Mouse (Mus musculus) yolk sac, embryonic 10.5 days (tissue): ENCODE data around the gene Mrnip.

Source experiments
- DNase-seq: peaks from one replicate; pipeline ENCODE4 v3.0.0-alpha.2; 2017; ENCODE audit warnings: low spot score

Mrnip gene

DNA sequence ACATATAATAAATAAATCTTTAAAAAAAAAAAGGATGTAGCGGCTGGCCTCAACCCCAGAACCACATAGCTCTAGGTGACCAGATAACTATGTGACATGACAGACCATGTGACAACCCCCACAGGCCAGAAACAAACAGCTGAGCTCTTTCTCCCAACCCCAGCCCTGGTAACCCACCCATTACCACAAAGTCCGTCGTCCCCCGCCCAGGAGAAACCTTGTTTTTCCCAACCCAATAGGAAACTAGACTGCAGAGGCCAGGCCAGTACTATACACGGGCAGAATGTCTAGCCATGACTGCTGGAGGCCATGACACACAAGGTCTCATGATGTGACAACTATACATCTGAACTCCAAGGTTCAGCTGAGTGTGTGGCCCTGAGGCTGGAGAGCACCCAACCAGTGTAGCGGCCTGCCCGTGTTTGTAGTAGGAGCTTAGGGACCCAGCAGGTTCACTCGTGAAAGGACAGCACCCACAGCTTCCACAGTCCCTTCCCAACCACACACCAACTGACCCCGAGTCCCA, 29.1 kb downstream of the Mrnip start:
- no peak for DNase-seq

DNA sequence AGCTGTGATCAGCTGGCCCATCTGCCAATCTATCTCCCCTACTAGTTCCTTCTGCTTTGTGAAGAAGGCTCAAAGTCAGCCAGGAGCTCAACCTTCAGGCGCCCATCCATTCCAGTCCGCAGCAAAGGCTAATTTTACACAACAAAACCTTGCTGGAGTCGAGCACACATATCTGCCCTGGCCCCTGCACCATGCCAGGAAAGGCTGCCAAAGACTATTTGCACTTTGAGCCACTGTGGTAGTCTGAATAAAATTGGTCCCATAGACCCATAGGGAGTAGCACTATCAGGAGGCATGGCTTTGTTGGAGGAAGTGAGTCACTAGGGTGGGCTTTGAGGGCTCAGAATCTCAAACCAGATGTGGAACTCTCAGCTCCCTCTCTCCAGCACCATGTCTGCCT, 31.2 kb downstream of the Mrnip start:
- DNase-seq: no peak

DNA sequence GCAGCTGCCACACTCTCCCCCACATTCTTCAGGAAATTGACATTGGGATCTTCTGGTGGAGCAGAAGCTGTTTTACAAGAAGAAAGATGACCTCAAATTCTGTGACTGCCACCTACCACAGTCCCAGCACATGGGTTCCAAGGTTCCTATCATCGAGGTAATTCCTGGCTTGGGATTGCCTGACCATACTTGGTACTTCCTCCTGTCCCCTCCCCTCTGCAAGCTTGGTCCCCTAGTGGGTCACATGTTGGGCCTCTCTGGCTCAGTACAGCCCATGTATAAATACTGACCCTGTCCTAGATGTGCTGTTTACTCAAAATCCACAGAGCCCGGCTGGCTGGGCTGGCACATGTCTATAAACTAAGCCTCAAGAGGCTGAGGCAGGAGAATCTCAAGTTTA, 31.8 kb downstream of the Mrnip start:
- no peak for DNase-seq

DNA sequence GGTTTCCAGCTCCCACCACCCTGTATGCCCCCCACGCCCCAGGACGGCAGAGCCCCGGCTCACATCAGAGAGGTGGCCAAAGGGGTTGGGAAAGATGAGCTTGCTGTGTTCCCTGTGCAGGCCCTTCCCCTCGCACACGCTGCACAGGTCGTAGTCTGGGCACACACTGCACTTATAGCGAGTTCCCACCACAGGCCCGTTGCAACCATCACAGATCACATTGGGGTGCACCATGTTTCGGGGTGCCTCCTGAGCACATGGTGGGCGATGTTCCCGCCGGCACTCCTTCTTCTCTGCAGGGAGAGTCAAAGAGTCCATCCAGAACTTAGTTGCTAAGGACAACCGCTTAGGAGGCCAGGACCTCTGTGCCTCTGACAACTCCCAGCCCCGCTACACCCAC, 33.1 kb downstream of the Mrnip start:
- no peak for DNase-seq

DNA sequence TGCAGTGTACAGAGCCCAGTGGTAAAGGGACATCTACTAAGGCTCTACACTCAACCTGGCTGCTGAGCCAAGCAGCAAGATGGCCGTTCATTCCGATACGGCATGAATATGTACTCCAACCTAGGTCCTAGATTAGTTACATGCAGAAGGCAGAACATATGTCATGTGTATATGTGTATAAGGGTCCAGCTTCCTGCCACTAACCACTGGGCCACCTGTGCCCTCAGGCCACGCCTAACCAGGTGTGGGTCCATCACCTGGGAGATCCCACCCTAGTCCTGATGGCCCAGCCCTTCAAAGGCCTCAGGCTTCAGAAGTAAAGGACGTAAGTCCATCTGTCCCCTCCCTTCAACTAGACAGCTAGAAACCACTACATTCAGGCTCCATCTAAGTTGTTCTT, 33.8 kb downstream of the Mrnip start:
- DNase-seq: no peak

DNA sequence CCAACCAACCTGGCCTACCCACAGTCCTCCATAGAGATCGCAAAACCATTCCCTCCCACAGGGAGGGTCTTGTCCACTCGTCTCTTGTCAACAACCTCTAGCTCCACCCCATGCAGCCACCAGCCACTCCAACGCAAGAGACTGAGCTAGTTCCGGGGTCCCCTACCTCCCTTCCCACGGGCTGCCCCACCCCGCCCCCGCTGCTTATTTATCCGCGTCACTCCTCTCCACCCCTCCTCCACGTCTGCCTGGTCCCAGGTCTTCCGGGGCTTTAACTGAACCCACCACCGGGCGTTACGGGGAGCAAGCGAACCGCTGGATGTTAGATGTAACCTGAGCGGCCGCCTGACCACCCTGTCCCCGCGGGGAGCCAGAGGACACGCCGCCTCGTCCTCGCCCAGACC, 35.9 kb downstream of the Mrnip start:
- peak; percentile 97 for DNase-seq

DNA sequence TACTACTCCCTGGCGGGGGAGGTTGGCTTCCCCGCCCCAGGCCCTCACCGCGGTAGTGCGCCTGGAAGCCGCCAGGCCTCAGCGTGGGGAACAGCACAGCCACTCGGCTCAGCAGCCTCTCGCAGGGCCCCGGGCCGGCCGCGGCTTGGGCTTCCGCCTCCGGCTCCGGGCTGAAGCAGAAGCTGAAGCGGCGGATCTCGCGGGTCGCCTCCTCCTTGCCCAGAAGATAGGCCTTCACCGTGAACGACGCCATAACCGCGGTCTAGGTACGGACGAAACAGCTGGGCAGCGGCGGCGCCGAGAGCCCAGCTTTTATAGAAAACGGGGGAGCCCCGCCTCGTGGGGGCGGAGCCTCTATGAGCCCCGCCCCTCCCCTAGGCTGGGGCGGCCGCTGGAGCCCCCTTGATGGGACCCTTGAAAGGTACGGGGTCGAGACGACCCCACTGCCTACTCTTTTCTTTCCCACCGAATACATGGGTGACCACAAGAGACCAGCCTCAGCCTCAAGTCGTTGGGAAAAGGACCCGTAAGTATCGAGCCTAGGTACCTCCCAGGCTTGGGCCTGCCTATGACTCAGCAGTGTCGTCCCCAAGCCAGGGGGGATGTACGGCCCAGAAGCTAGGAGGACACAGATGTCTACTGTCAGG, 36.4 kb downstream of the Mrnip start, which contains the start of the genes Sqstm1 and Mgat4b:
Gene Sqstm1, minus strand, starts transcription at position 323 of the 647 bp plus-strand sequence.
Gene Mgat4b, plus strand, starts transcription at position 386 of the 647 bp plus-strand sequence.
- DNase-seq: peak; percentile 86

DNA sequence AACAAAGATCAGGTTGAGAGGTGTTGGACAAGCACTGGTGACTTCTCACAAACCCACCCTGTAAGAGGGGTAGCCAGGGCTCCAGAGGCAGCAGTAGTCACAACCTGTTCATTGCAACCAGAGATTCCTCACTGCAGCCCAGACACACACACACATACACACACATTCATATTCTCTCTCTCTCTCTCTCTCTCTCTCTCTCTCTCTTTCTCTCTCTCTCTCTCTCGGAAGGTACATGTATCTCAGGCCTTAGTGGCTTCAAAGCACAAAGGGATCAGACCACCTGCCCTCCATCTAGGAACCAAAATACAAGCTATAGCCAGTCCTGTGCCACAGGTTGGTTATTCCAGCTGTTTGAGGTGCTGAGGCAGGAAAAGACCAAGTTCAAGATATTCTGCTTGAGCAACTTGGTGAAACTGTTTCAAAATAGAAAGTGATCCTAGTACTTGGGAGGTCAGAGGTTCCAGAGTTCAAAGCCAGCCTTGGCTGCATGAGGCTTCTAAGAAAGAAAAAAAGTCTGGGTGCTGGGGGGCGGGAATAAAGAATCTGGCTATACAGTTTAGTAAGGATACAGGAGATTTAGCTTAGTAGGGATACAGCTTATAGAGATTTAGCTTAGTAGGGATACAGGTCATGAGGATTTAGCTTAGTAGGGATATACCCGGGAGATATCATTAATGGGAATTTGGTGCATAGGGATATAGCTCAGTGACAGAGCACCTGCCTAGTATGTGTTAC, 37.2 kb downstream of the Mrnip start:
- no peak for DNase-seq

DNA sequence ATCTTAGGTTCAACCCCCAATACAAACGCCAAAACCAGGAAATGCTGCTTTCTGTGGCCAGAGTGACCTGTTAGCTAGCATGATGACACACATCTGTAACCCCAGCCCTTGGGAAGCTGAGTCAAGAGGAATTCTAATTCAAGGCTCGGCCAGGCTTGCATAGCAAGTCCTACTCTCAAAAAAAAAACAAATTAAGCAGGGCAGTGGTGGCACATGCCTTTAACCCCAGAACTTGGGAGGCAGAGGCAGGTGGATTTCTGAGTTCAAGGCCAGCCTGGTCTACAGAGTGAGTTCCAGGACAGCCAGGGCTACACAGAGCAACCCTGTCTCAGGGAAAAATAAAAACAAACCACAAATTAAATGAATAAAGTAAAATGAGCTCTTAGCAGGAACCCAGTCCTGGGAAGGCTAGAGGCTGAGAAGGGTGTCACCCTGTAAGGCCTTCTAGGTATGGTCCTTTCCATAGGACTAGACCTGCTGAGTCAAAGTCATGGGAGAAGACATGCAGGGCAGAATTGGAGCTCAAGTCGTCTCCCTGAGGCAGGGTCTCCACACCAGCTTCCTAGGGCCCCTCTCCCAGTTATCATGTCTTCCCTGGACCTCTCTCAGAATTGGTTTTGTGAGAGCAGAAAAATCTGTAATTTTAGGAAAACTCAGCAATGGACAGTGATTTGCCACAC, 38.0 kb downstream of the Mrnip start:
- DNase-seq: no peak

DNA sequence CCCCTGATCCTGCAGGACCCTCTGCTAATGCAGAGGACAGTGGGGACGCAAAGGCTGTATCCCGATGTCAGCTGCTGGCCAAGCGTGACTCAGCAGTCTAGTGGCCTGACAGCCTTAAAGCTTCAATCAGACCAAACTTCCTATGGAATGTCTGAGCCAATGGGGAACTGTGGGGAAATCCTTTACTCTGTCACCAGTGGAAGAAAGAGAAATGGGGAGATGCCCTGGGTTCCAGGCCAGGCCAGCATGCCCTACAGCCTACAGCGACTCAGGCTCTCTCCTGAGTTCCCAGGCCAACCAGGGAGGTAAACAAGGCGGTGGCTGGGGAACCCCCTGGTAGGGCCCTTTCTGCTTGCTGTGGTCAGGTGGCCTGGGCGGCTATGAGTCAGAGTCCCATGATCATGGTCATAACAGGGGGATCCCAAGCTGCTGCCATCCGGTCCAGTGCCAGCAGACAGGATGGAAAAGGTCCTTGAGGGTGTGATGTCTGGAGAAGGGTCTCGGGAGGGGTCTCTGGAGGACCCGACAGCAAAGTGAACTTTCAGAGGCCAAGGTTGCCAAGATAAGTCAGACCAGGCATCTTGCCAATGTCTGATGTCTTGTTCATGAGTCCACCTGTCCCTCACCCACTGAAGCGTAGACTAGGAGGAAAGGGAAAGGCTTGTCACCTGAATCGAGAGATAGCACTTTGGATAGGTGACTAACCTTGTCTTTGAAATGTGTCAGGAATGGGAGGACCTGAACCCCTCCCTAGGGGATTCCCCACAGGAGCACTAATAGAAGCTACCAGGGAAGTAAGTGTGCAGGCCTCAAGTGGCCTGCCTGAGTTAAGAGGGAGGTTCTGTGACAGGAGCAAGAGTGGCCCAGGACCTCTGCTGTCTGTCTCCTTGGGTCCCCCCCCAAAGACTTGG, 38.9 kb downstream of the Mrnip start:
- DNase-seq: peak; percentile 89

DNA sequence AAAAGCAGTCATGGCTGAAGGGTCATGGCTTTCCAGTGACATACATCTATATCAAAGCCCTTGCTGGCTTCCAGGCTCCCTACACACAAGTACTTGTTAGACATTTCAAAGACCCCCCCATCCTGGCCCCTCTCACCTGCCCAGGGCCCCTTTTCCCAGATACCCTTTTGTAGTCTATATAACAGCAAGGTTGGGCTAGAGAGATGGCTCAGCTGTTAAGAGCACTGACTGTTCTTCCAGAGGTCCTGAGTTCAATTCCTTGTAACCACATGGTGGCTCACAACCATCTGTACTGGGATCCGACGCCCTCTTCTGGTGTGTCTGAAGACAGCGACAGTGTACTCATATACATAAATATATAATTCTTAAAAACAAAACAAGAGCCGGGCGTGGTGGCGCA, 40.4 kb downstream of the Mrnip start:
- no peak for DNase-seq

DNA sequence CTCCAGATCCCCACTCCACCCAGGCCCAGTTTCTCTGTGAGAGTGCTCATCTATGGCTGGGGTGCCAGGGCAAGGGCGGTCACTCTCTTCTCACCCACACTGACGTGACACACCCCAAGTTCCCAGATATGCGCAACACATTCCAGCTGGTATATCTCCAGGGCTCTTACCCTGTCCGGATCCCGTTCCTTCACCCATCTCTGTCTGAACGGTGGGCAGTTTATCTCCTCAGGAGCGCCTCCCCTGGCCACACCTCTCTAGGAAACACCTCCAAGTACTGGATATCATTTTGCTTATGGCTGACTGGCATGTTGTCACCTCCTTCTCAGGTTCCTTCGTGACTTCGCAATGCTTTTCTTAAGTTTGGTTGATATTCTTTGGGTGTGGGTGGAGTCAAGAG, 41.4 kb downstream of the Mrnip start:
- no peak for DNase-seq

DNA sequence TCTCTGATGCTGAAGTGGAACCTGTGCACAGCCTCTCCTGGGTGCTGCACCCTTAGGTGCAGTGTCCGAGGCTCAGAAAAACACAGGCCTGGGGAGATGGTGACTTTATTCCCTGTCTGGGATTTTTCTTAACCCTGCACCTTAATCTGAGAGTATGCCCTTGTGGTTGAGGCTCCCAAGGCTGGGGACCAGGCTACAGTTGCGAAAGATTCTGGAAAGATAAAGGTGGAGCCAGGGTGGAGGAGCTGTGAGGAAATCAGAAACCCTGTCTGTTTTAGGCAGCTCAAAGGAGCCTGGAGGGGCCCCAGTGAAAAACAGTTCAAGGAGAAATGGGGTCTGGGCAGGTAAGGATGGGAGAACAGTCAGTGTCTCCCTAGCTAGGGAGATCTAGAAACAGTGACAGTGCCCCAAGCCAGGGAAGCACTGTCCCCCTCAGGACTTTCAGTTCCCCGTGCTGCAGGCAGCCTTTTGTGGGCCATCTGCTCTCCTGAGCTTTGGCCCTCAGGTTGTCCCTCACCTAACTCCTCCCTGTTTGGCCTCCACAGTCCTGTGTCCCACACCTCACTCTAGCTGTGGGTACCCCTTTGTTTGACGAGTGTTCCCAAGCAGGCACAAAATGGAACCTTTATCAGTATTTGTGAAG, 42.6 kb downstream of the Mrnip start:
- no peak for DNase-seq

DNA sequence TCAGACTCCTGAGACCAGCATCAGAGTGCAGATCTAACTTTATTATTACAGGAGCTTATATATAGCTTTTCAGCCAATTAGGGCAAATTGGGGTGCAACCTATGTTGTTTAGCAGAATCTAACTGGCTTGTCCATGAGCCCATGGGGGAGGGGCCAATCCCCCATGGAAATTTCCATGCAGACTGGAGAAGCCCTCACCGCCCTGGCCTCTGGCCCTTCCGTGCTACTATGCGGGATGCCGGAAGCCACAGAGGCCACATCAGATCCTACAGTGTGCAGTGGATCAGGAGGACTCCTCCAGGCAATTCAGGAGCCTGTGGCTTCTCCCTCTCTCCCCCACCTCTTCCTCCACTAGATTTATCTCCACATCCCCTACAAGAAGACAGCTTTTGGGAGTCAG, 43.6 kb downstream of the Mrnip start:
- DNase-seq: no peak

DNA sequence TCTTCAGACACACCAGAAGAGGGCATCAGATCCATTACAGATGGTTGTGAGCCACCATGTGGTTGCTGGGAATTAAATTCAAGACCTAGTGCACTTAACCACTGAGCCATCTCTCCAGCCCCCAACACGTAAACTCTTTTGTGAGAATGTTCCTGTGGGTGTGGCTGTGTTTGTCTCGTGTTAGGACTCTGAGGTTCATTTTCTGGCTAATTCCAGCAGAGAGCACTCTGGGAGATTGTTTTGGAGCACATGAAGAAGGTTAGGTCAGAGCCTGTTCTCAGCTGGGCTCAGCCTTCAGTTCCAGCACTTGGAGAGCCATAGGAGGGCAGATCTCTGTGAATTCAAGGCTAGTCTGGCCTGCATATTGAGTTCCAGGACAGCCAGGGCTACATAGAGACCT, 45.6 kb downstream of the Mrnip start:
- no peak for DNase-seq

DNA sequence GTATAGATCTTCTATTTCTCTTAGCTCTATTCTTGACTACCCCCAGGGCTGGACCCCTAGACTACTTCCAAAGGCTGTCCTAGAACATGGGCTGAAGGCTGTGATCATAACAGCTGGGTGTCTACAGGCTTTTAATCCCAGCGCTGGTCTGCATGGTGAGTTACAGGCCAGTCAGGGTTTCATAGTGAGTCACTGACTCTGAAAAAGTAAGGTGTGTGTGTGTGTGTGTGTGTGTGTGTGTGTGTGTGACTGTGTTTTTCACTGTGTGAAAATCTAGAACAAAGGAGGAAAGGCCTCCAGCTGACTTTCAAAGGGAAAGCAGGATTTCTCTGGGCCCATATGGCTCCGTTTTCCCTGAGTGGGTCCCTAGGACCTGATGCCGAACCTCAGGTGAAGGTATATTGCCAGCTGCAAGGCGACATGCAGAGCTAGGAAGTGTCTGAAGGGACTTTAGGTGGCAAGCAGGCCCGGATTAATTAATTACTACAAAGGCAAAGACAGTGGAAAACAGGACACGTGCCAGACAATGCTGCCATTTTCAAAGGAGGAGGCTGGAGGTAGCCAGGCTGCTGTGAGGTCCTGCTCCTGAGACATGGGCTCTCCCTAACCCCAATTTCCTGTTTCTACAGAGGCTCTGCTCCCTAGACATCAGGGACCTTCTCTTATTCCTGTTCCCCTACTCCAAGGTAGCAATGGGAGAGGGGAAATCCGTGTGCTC, 48.5 kb downstream of the Mrnip start:
- no peak for DNase-seq

DNA sequence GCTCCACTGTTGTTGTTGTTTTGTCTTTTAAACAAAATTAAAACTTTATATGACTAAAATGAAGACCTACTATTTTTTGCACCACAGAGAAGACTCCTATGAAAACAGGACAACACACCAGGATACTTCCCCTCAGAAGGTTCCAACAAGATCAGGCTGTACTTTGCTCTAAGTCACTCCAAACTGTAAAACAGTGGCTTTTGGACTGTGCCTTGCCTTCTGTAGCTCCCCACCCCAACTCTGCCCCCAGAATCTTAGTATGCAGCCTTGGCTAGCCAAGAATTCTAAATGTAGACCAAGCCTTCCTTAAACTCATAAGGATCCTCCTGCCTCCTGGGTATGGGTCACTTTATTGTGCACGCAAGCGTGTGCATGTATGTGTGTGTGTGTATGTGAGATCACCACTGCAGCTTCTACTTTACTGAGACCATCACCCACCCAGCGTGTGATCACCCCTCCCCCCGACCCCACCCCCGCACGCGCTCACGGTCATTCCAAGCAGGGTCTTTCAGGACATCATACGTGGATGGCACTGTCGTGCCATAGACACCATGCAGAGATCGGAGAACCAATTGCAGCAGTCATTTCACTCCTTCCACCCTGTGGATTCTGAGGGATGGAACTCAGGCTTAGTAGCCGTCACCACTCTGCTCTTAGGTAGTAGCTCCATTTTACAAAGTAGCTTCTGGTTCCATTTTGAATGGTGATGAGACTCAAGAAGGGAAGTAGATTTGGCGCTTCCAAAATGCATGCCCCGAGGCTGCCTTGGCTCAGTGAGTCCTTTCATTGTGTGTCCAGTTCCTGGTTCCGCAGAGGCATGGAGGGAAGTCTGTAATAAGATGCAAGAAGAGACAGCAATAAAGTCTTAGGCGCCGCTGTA, 49.8 kb downstream of the Mrnip start:
- DNase-seq: no peak

DNA sequence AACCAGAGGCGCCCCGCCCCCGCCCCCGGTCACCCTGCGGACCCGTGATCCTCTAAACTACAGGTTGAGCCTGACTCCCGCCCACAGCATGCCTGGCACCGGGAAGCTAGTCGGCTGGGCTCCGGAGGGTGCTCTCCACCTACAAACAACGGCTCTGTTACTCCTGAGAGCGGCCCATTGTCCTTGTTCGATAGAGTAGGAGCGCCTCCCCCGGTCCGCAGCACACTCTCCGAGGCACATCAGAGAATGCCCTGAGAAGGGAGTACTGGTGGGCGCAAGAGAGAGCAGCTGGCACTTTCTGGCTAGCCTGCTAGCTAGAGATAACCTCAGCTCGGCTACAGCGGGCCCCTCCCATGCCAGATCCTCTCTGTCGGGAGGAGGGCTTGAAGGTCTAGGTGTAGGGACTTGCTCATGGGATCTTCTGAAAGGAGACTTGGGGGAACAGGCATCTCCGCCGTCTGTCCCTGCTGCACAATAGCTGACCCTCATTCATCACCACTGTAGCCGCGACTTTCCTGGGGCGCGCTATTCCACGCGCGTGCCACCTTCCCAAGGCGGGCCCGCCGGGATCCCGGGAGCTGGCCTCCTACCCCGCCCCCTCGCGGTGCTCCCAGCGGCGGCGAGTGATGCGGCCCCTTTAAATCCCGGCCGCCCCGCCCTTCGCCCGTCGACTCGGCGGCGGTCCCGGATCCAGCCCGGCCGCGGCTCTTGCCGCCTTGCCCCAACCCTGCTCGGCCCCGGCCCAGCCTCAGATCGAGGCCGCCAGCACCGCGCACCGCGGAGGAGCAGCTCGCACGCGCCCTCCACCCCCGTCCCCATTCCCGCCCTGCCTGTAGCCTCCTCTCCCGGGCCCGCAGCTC, 50.7 kb downstream of the Mrnip start:
- DNase-seq: peak; percentile 87
